Mouse (Mus musculus) ES-E14 (cell line): Measurements from ENCODE around the gene Ccdc30. TPM values are rescaled to one million over a fixed set of nuclear protein-coding genes. Genes with fewer than 3 reads are reported as not detected.
A peak's percentile ranks its signal among the peaks of the same experiment; 100 is the strongest.

ENCODE experiments used
- DNase-seq: peaks from one replicate; pipeline ENCODE4 v3.0.0-alpha.2; 2013; ENCODE audit warnings: low read depth, low spot score
- H3K27ac ChIP-seq: 2 replicates; pipeline ENCODE4 v1.5.1; 2012; ENCODE audit warnings: low read depth, mild to moderate bottlenecking, low read length, moderate library complexity, mixed read lengths; ENCODE audit not compliant: poor library complexity, insufficient read depth, severe bottlenecking
- H3K36me3 ChIP-seq: 2 replicates; pipeline ENCODE4 v1.6.1; 2012; ENCODE audit warnings: mild to moderate bottlenecking, low read length, moderate library complexity, mixed read lengths; ENCODE audit not compliant: control insufficient read depth, poor library complexity, insufficient read depth, severe bottlenecking
- H3K4me1 ChIP-seq, 2 experiments: fragments of 150-350 bp in 1 of 2; sonication (generic) in 1 of 2; 2 replicates each; pipeline ENCODE4 v1.6.1; 2012; ENCODE audit warnings: low read length in 2 of 2, mild to moderate bottlenecking in 1 of 2, mixed read lengths in 1 of 2; ENCODE audit not compliant: control insufficient read depth in 2 of 2, insufficient read depth in 2 of 2, poor library complexity in 1 of 2
- H3K4me3 ChIP-seq, 2 experiments: fragments of 150-350 bp in 1 of 2; sonication (generic) in 1 of 2; 2 replicates each; pipeline ENCODE4 v1.5.1; 2012; ENCODE audit warnings: low read length in 2 of 2, low read depth in 1 of 2, mild to moderate bottlenecking in 1 of 2, mixed read lengths in 1 of 2; ENCODE audit not compliant: insufficient read depth in 1 of 2, poor library complexity in 1 of 2, severe bottlenecking in 1 of 2
- H3K9ac ChIP-seq: 2 replicates; pipeline ENCODE4 v1.6.1; 2012; ENCODE audit warnings: low read depth, mild to moderate bottlenecking, low read length, mixed read lengths; ENCODE audit not compliant: poor library complexity, insufficient read depth, severe bottlenecking
- H3K9me3 ChIP-seq: fragments of 150-350 bp; sonication (generic); 2 replicates; pipeline ENCODE4 v1.6.1; 2012; ENCODE audit warnings: low read depth, mild to moderate bottlenecking, low read length; ENCODE audit not compliant: control insufficient read depth, insufficient read depth
- CHD2 ChIP-seq: IDR thresholded peaks from 2 replicates; pipeline ENCODE4 v1.6.1; 2014; ENCODE audit warnings: mild to moderate bottlenecking, low read depth, low read length, inconsistent platforms
- HCFC1 ChIP-seq: IDR thresholded peaks from 2 replicates; pipeline ENCODE4 v1.6.1; 2012; ENCODE audit warnings: low read length, inconsistent platforms, borderline replicate concordance; ENCODE audit not compliant: insufficient read depth
- MAFK ChIP-seq: IDR thresholded peaks from 2 replicates; pipeline ENCODE4 v1.6.1; 2014; ENCODE audit warnings: mild to moderate bottlenecking, low read depth, low read length, inconsistent platforms; ENCODE audit not compliant: insufficient read depth
- ZC3H11A ChIP-seq: IDR thresholded peaks from 2 replicates; pipeline ENCODE4 v1.6.1; 2012; ENCODE audit warnings: low read depth, mild to moderate bottlenecking, inconsistent platforms, low read length, borderline replicate concordance
- ZNF384 ChIP-seq: IDR thresholded peaks from 2 replicates; pipeline ENCODE4 v1.6.1; 2012; ENCODE audit warnings: low read depth, low read length, inconsistent platforms
- in situ Hi-C, 2 experiments: fragments of 600-800 bp; cut with MboI; formaldehyde crosslinking; loops; one replicate each; pipeline ENCODE4 v1.15.1; 2025; ENCODE audit warnings: low sequenced_read_pairs in 2 of 2, inconsistent platforms in 1 of 2; ENCODE audit not compliant: unreplicated experiment in 2 of 2
- total RNA-seq: library from RNA; depleted of rRNA; stranded (reverse); fragments of 300-350 nt; gene quantifications from 2 replicates; pipeline ENCODE4 v1.2.3, GENCODE M21; 2012

Ccdc30 gene
- total RNA-seq, 1 experiment, result 2.7 TPM

DNA sequence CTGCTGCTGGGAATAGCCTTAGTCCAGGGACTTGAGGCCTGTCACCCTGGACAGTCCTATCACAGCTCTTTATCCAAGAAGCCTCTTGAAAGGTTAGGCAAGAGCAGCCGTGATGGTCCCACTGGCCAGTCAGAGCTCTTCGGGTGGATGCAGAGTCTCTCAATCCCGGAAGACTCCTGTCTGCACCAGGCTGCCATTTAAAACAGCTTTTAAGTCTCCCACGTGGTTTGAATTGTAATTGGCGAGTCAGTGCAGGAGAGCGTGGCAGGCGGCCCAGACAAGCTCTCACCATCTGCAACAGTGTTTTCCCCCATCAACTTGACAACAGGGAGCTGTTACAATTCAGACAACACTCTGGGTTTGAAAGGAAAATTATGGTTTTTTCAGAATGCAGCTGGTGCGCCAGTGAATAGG lies 45.4 kb upstream of the Ccdc30 start:
- 0 out of 2 replicates have a peak overlapping the region, but pooled peaks have one; percentile 41 for H3K9ac ChIP-seq
- TF ChIP-seq ZC3H11A (no peak), HCFC1 (no peak), MAFK (no peak), ZNF384 (no peak), CHD2 (no peak)
- peaks cover 0 to 5% of the 10 kb centered on the region in 2 experiments; a peak in 1 of 4 replicates for H3K4me1 ChIP-seq
- no peak overlapping the region for H3K27ac ChIP-seq
- H3K4me3 ChIP-seq, result no peak overlapping the region
- H3K9me3 ChIP-seq, result no peaks in the 10 kb centered on the region
- no peaks in the 10 kb centered on the region for H3K36me3 ChIP-seq
- no peak for DNase-seq
- in situ Hi-C loops, result no loop called here

- Histone ChIP-seq H3K9me3 (no peaks in the 10 kb centered on the region), H3K36me3 (no peaks in the 10 kb centered on the region), H3K4me1 (peaks cover 0 to 5% of the 10 kb centered on the region in 2 experiments; a peak in 1 of 4 replicates), H3K9ac (no peak overlapping the region), H3K27ac (no peak overlapping the region), H3K4me3 (no peak overlapping the region)
- in situ Hi-C loops, result no loop called here
- no peak for TF ChIP-seq ZNF384
- TF ChIP-seq HCFC1, result no peak
- TF ChIP-seq MAFK, result no peak
- TF ChIP-seq ZC3H11A, result peak; percentile 37; the same call in 1 of the 2 replicates
- no peak for DNase-seq
These were observed 45.0 kb upstream of the Ccdc30 start for GRCm38 (mm10) chr4:119460296-119460695.

- no peak overlapping the region for H3K27ac ChIP-seq
- H3K9ac ChIP-seq, result no peak overlapping the region
- peaks cover 0 to 10% of the 10 kb centered on the region in 2 experiments; a peak in 2 of 4 replicates for H3K4me1 ChIP-seq
- no peak for DNase-seq
- no peak overlapping the region for H3K4me3 ChIP-seq
- TF ChIP-seq ZNF384 (no peak), CHD2 (no peak), ZC3H11A (no peak), HCFC1 (no peak), MAFK (no peak)
- H3K36me3 ChIP-seq, result no peaks in the 10 kb centered on the region
- in situ Hi-C loops, result no loop called here
- no peaks in the 10 kb centered on the region for H3K9me3 ChIP-seq
These were observed 38.2 kb upstream of the Ccdc30 start for GRCm38 (mm10) chr4:119453533-119453932.

GRCm38 (mm10) chr4:119453128-119453527 lies 37.8 kb upstream of the Ccdc30 start:
- Histone ChIP-seq H3K9me3 (no peaks in the 10 kb centered on the region), H3K27ac (no peak overlapping the region), H3K36me3 (no peaks in the 10 kb centered on the region), H3K9ac (no peak overlapping the region), H3K4me1 (peaks cover 0 to 10% of the 10 kb centered on the region in 2 experiments; a peak in 2 of 4 replicates), H3K4me3 (no peak overlapping the region)
- TF ChIP-seq MAFK (no peak), ZC3H11A (no peak), ZNF384 (no peak), HCFC1 (no peak), CHD2 (no peak)
- in situ Hi-C loops, result no loop called here
- DNase-seq, result no peak

DNA sequence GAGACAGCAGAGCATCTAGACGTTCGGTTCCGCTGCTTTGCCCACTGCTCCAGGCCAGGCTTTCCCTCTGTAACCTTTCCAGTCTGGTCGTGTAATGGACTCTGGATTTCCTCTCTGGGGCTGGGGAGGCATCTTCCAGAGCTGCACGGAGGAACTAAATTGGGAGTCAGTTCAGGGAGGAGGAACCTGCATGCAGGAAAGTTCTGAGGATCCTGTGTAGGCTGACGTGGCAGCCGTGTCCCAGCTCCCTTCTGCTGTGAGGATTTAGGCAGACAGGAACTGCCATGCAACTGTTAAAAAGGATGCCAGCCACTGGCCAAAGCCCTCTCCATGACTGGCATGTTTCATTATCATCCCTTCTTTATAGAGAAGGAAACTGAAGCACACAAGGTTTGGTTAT lies 35.1 kb upstream of the Ccdc30 start:
- in situ Hi-C loops, result no loop called here
- H3K9ac ChIP-seq, result no peak overlapping the region

More for the DNA sequence above, 35.1 kb upstream of the Ccdc30 start:
- Histone ChIP-seq H3K4me1 (peaks cover 0 to 14% of the 10 kb centered on the region in 2 experiments; a peak in 2 of 4 replicates), H3K4me3 (no peak overlapping the region), H3K36me3 (no peaks in the 10 kb centered on the region), H3K27ac (no peak overlapping the region), H3K9me3 (no peaks in the 10 kb centered on the region)
- no peak for DNase-seq
- TF ChIP-seq ZNF384 (no peak), HCFC1 (no peak)
